Mouse (Mus musculus) bone marrow macrophage, adult 2 months (primary cell): ENCODE measurements around the gene Arid2.

Experiments used
- CTCF ChIP-seq: IDR thresholded peaks from 2 replicates; pipeline ENCODE4 v1.5.1; 2012; ENCODE audit warnings: low read depth, mild to moderate bottlenecking, low read length, moderate library complexity
- POLR2A ChIP-seq: IDR thresholded peaks from 2 replicates; pipeline ENCODE4 v1.6.1; 2012; ENCODE audit warnings: mild to moderate bottlenecking, low read depth, low read length, borderline replicate concordance

GRCm38 (mm10) chr15:96388565-96388964 lies 101.2 kb downstream of the Arid2 start:
- TF ChIP-seq CTCF (no peak), POLR2A (no peak)
